Mouse (Mus musculus): ENCODE data around the gene Nfu1.

DNA sequence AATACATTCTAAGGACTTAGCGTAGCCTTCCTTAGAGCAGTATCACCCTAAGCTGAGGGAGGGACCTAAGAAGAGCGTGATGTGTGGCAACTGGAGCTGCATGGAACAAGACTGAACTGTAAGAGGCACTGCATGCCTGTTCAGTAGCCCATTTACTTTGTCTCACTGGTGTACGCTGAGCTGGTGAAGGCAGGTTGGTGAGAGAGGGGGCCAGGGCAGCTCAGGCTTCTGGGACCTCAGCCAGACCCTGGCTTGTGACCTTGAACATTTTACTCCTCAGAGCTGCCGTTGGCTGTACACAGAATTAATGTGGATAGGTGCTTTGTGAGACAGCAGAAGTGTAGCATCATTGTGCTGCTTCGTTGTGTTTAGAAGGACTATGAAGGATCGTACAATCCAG, 19.5 kb upstream of the Nfu1 start:
- TF ChIP-seq CTCF (IDR thresholded peaks at IDR 0.05; ENCODE audit: low read depth, low read length): no peak
- no peak for TF ChIP-seq POLR2A (IDR thresholded peaks at IDR 0.05; ENCODE audit: borderline replicate concordance, low read depth, low read length)
